Mouse (Mus musculus) forebrain, embryonic 13.5 days (tissue): Measurements from ENCODE around the gene Lrrc47. TPM values are rescaled to one million over a fixed set of nuclear protein-coding genes. Genes with fewer than 3 reads are reported as not detected.

Source experiments
- ATAC-seq: fragments of 200-750 bp; cut with Nextera tagmentation; 2 replicates; pipeline ENCODE4 v1.8.0; 2017
- H3K27ac ChIP-seq: fragments of 300-500 bp; sonication (generic); 2 replicates; pipeline ENCODE4 v1.5.1; 2015; ENCODE audit warnings: inconsistent platforms, mild to moderate bottlenecking, moderate library complexity
- H3K27me3 ChIP-seq: fragments of 300-500 bp; sonication (generic); 2 replicates; pipeline ENCODE4 v1.6.1; 2015; ENCODE audit warnings: mild to moderate bottlenecking, inconsistent platforms
- H3K36me3 ChIP-seq: fragments of 300-500 bp; sonication (generic); 2 replicates; pipeline ENCODE4 v1.6.1; 2015; ENCODE audit warnings: mild to moderate bottlenecking, inconsistent platforms; ENCODE audit not compliant: poor library complexity, severe bottlenecking
- H3K4me1 ChIP-seq: fragments of 300-500 bp; sonication (generic); 2 replicates; pipeline ENCODE4 v1.6.1; 2015; ENCODE audit warnings: inconsistent platforms
- H3K4me2 ChIP-seq: fragments of 300-500 bp; sonication (generic); 2 replicates; pipeline ENCODE4 v1.6.1; 2015; ENCODE audit warnings: inconsistent platforms, mild to moderate bottlenecking, moderate library complexity
- H3K4me3 ChIP-seq: fragments of 300-500 bp; sonication (generic); 2 replicates; pipeline ENCODE4 v1.5.1; 2015; ENCODE audit warnings: mild to moderate bottlenecking, inconsistent platforms
- H3K9ac ChIP-seq: fragments of 300-500 bp; sonication (generic); 2 replicates; pipeline ENCODE4 v1.6.1; 2015; ENCODE audit warnings: mild to moderate bottlenecking, inconsistent platforms
- H3K9me3 ChIP-seq: fragments of 300-500 bp; sonication (generic); replicated peaks from 2 replicates; pipeline ENCODE4 v1.6.1; 2016; ENCODE audit warnings: inconsistent platforms
- WGBS: fragments of 180-500 bp; shearing (Covaris S2); methylation state at CpG from one replicate; pipeline ENCODE4 v1.1.7; 2015; 5-methylcytosine and 5-hydroxymethylcytosine counted together
- polyA plus RNA-seq: library from polyadenylated mRNA; unstranded; fragments of >200 nt; fragmentation: Nextera tagmentation; extraction: Ambion mirVana; gene quantifications from 2 replicates; pipeline ENCODE4 v1.2.1, GENCODE M21; 2015

Lrrc47 gene
- polyA plus RNA-seq = 20.3 and 20.9 TPM in 2 replicates

DNA sequence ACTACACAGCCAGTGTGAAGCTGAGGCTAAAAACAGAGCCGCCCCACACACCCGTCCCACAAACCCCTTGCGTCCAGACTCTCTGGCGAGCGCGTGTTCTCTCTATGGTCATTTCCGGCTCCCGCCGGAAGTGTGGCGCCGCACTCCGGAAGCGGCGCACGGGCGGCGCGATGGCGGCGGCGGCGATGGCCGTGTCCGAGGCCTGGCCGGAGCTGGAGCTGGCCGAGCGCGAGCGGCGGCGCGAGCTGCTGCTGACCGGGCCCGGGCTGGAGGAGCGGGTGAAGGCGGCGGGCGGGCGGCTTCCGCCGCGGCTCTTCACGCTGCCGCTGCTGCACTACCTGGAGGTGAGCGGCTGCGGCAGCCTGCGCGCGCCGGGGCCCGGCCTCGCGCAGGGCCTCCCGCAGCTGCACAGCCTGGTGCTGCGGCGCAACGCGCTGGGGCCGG is at the start of gene Lrrc47:
Lrrc47 (plus strand) TSS at position 86 of the 444 bp plus-strand sequence.
- Histone ChIP-seq H3K4me2 (peak within 1 kb of the TSS; percentile 100), H3K27ac (peak within 1 kb of the TSS; percentile 57), H3K27me3 (no peaks in the 10 kb centered on the region), H3K9me3 (no peaks in the 10 kb centered on the region), H3K4me3 (peak within 1 kb of the TSS; percentile 100), H3K4me1 (peaks cover 26% of the 10 kb centered on the region), H3K9ac (peak within 1 kb of the TSS; percentile 97), H3K36me3 (peaks cover 42% of the 10 kb centered on the region)
- WGBS = under 1% methylated on average over 53 of the region's 59 CpGs
- ATAC-seq = peak; percentile 95

DNA sequence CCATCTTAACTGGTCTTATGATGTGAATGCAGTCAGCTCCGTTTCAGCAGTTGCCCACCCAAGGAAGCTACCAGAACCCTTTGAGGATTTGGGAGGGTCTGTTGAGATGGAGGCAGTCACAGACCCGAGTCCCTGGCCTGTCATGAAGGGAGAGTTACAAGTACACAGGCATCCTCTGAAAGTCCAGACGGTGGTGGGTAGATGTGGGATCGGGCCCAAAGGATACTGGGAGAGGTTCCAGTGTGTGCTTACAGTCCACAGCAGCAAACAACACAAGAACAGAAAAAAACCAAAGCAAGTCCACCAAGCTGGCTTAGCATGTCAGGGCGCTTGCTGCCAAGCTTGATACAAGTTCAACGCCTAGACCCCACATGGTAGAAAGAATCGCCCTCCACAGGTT is 48.9 kb upstream of the Lrrc47 start:
- 88% methylated on average over 7 of the region's 7 CpGs for WGBS
- Histone ChIP-seq H3K36me3 (peaks cover 75% of the 10 kb centered on the region), H3K27ac (no peak overlapping the region)

GRCm38 (mm10) chr4:153966651-153967050 is 44.9 kb upstream of the Lrrc47 start:
- no peak for ATAC-seq
- Histone ChIP-seq H3K4me2 (no peak overlapping the region), H3K27me3 (no peaks in the 10 kb centered on the region), H3K27ac (no peak overlapping the region), H3K9ac (no peak overlapping the region), H3K9me3 (no peaks in the 10 kb centered on the region), H3K4me1 (no peaks in the 10 kb centered on the region), H3K4me3 (no peak overlapping the region), H3K36me3 (peaks cover 88% of the 10 kb centered on the region)
- WGBS = 90% methylated on average over 5 of the region's 5 CpGs

More for the DNA sequence above, 48.9 kb upstream of the Lrrc47 start:
- H3K4me1 ChIP-seq = peaks cover 12% of the 10 kb centered on the region
- H3K4me3 ChIP-seq = no peak overlapping the region
- no peak overlapping the region for H3K4me2 ChIP-seq
- no peak overlapping the region for H3K9ac ChIP-seq
- ATAC-seq = no peak
- no peaks in the 10 kb centered on the region for H3K9me3 ChIP-seq
- H3K27me3 ChIP-seq = no peaks in the 10 kb centered on the region

- H3K36me3 ChIP-seq = peaks cover 81% of the 10 kb centered on the region
- no peak overlapping the region for H3K9ac ChIP-seq
- H3K4me1 ChIP-seq = no peaks in the 10 kb centered on the region
- H3K27ac ChIP-seq = no peak overlapping the region
- no peak for ATAC-seq
- H3K4me2 ChIP-seq = no peak overlapping the region
- 80% methylated on average over 2 of the region's 2 CpGs for WGBS
- no peaks in the 10 kb centered on the region for H3K9me3 ChIP-seq
- no peaks in the 10 kb centered on the region for H3K27me3 ChIP-seq
- no peak overlapping the region for H3K4me3 ChIP-seq
These were observed 44.0 kb upstream of the Lrrc47 start for GRCm38 (mm10) chr4:153967556-153967955.

- ATAC-seq = no peak
- Histone ChIP-seq H3K9me3 (no peaks in the 10 kb centered on the region), H3K9ac (no peak overlapping the region), H3K27me3 (no peaks in the 10 kb centered on the region), H3K27ac (no peak overlapping the region), H3K4me2 (no peak overlapping the region), H3K4me3 (no peak overlapping the region), H3K4me1 (0 out of 2 replicates have a peak, but pooled peaks cover 4% of the 10 kb centered on the region), H3K36me3 (peaks cover 76% of the 10 kb centered on the region)
- WGBS = 86% methylated on average over 2 of the region's 2 CpGs
These were observed 43.5 kb upstream of the Lrrc47 start for GRCm38 (mm10) chr4:153968063-153968462.

GRCm38 (mm10) chr4:153974431-153975291 is 36.9 kb upstream of the Lrrc47 start, which contains the start of the genes Dffb and Cep104:
Gene Dffb, minus strand, starts transcription at chr4:153975126.
Gene Cep104, plus strand, starts transcription at chr4:153975194.
- ATAC-seq = peak; percentile 98
- Histone ChIP-seq H3K4me3 (peak within 1 kb of the TSS; percentile 92), H3K27me3 (no peaks in the 10 kb centered on the region), H3K4me1 (peaks cover 28% of the 10 kb centered on the region), H3K27ac (peak within 1 kb of the TSS; percentile 69), H3K9ac (peak within 1 kb of the TSS; percentile 90), H3K4me2 (peak within 1 kb of the TSS; percentile 97), H3K36me3 (peaks cover 31% of the 10 kb centered on the region), H3K9me3 (no peaks in the 10 kb centered on the region)
- WGBS = 1% methylated on average over 68 of the region's 68 CpGs

DNA sequence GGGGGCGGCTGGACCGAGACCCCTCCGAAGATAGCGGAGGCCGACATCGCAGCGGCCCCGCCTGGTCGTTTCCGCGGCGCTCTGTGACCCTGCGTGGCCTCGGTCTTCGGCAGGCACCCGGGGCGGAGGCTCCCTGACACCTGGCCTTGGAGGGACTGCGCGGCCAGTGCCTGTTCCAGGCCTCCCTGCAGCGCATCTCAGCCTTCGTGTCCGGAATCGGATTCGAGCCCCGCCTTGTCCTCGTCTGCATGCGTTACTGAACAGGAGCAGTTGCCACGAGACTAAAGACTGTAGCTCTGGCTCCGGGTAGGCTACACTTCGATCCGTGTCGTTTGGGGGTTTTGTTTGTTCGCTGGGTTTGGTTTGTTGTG is 36.3 kb upstream of the Lrrc47 start:
- H3K4me1 ChIP-seq = peaks cover 28% of the 10 kb centered on the region
- peak overlapping the region; percentile 69 for H3K27ac ChIP-seq
- WGBS = under 1% methylated on average over 30 of the region's 33 CpGs
- peak overlapping the region; percentile 90 for H3K9ac ChIP-seq
- H3K27me3 ChIP-seq = no peaks in the 10 kb centered on the region
- peaks cover 31% of the 10 kb centered on the region for H3K36me3 ChIP-seq
- no peaks in the 10 kb centered on the region for H3K9me3 ChIP-seq
- H3K4me3 ChIP-seq = peak overlapping the region; percentile 92
- ATAC-seq = peak; percentile 57
- H3K4me2 ChIP-seq = peak overlapping the region; percentile 97

DNA sequence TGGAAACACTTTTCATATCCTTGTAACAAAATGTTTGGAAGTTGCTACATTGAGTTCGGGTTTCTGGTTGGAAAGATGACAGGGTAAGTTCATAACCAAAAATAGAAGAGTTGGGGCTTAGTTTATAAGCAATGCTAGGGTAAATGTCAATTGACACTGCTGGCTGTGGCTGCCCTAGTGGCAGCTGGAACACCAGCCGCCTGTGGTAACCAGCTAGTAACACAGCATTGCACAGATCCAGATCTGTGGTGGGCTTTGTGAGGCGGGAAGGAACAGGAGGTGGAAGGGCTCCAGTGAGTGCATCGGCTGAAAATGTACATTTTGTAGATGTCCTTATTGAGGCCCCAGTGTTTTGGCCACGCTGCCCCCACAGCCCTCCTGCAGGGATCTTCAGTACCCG is 35.8 kb upstream of the Lrrc47 start:
- Histone ChIP-seq H3K4me3 (peak overlapping the region; percentile 92), H3K4me1 (peaks cover 28% of the 10 kb centered on the region)
- 44% methylated on average over 6 of the region's 6 CpGs for WGBS

DNA sequence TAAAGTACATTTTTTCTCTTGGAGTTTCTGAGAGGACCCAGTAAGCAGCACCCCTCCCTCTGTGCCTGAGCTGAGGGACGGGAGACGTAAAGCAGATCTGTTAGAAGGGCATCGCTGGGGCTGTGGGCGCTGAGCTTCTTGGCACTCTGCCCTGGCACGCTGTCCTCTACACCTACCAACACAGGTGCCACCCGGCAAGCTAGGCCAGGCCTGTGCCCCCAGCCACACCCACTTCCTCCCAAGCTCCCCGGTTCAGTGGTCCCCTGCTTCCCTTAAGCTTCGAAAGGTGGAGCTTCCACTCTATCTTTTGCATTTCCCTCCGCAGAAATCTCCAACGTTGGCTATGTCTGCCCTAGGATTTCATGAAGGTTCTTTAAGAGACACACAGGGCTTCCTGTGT is 32.3 kb upstream of the Lrrc47 start:
- Histone ChIP-seq H3K4me2 (no peak overlapping the region), H3K27me3 (no peaks in the 10 kb centered on the region), H3K4me1 (peaks cover 16% of the 10 kb centered on the region), H3K9ac (no peak overlapping the region), H3K27ac (no peak overlapping the region), H3K4me3 (no peak overlapping the region), H3K36me3 (peaks cover 54% of the 10 kb centered on the region), H3K9me3 (no peaks in the 10 kb centered on the region)
- ATAC-seq = no peak
- 94% methylated on average over 10 of the region's 10 CpGs for WGBS

More for the DNA sequence above, 35.8 kb upstream of the Lrrc47 start:
- no peak for ATAC-seq
- H3K9ac ChIP-seq = peak overlapping the region; percentile 90
- no peaks in the 10 kb centered on the region for H3K9me3 ChIP-seq
- H3K27ac ChIP-seq = no peak overlapping the region
- H3K36me3 ChIP-seq = peaks cover 31% of the 10 kb centered on the region
- H3K4me2 ChIP-seq = peak overlapping the region; percentile 97
- no peaks in the 10 kb centered on the region for H3K27me3 ChIP-seq

- Histone ChIP-seq H3K27me3 (no peaks in the 10 kb centered on the region), H3K9me3 (no peaks in the 10 kb centered on the region), H3K4me3 (no peak overlapping the region), H3K4me2 (no peak overlapping the region), H3K4me1 (peaks cover 16% of the 10 kb centered on the region), H3K9ac (no peak overlapping the region), H3K36me3 (peaks cover 66% of the 10 kb centered on the region), H3K27ac (no peak overlapping the region)
- no peak for ATAC-seq
- 95% methylated on average over 11 of the region's 11 CpGs for WGBS
These were observed 31.1 kb upstream of the Lrrc47 start for GRCm38 (mm10) chr4:153980470-153980869.

DNA sequence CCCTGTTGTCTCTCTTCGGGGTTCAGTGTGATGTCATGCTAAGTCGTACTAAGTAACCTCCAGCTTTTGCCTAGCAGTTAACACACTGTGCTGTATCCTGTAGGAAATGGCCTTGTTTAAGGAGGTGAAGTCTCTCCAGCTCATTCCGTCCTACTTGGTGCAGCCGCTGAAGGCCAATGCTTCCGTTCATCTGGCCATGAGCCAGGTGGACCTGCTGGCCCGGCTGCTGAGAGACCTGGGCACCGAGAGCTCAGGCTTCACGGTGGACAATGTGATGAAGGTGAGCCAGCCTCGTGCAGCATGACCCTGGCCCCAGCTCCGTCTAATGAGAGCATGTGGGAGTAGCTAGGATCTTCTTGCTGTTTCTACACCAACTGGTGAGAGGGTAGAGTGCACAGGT is 18.8 kb upstream of the Lrrc47 start:
- 94% methylated on average over 10 of the region's 10 CpGs for WGBS
- Histone ChIP-seq H3K27ac (no peak overlapping the region), H3K4me1 (no peaks in the 10 kb centered on the region), H3K4me2 (no peak overlapping the region), H3K9me3 (no peaks in the 10 kb centered on the region), H3K36me3 (peaks cover 94% of the 10 kb centered on the region), H3K9ac (no peak overlapping the region), H3K4me3 (no peak overlapping the region), H3K27me3 (no peaks in the 10 kb centered on the region)
- ATAC-seq = no peak

DNA sequence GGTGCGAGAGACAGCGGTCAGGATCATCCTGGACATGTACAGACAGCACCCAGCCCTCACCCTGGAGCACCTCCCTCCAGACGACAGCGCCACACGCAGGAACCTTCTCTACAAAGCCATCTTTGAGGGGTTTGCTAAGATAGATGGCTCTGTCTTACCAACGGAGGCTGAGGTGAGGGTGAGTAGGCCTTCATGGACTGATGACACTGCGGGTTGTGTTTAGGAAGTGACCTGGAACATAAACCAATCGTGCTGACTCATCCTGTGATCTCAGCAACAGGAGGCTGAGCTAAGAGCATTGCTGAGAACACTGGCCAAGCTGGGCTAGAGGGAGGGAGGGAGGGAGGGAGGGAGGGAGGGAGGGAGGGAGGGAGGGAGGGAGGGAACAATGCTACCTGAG is 18.0 kb upstream of the Lrrc47 start:
- Histone ChIP-seq H3K4me2 (no peak overlapping the region), H3K9ac (no peak overlapping the region; the same call in 1 of the 2 replicates), H3K4me1 (no peaks in the 10 kb centered on the region), H3K27me3 (no peaks in the 10 kb centered on the region), H3K4me3 (no peak overlapping the region), H3K9me3 (no peaks in the 10 kb centered on the region), H3K27ac (no peak overlapping the region), H3K36me3 (peaks cover 94% of the 10 kb centered on the region)
- no peak for ATAC-seq
- WGBS = 96% methylated on average over 8 of the region's 8 CpGs
